Mouse (Mus musculus) forebrain, postnatal 0 days (tissue): Measurements from ENCODE around the gene Dnase1l3. TPM values are rescaled to one million over a fixed set of nuclear protein-coding genes. Genes with fewer than 3 reads are reported as not detected.

Source experiments
- ATAC-seq: fragments of 200-750 bp; cut with Nextera tagmentation; 2 replicates; pipeline ENCODE4 v1.8.0; 2017; ENCODE audit warnings: mild to moderate bottlenecking, moderate library complexity
- DNase-seq: peaks from one replicate; pipeline ENCODE4 v3.0.0-alpha.2; 2015
- H3K27ac ChIP-seq: fragments of 300-500 bp; sonication (generic); 2 replicates; pipeline ENCODE4 v1.5.1; 2014; ENCODE audit warnings: low read depth, mild to moderate bottlenecking, antibody characterized with exemption, low read length, moderate library complexity, mixed read lengths
- H3K27me3 ChIP-seq: fragments of 300-500 bp; sonication (generic); 2 replicates; pipeline ENCODE4 v1.6.1; 2014; ENCODE audit warnings: mild to moderate bottlenecking, low read length, mixed read lengths; ENCODE audit not compliant: insufficient read depth
- H3K36me3 ChIP-seq: fragments of 300-500 bp; sonication (generic); 2 replicates; pipeline ENCODE4 v1.6.1; 2014; ENCODE audit warnings: mild to moderate bottlenecking, moderate library complexity; ENCODE audit not compliant: insufficient read depth
- H3K4me1 ChIP-seq: fragments of 300-500 bp; sonication (generic); 2 replicates; pipeline ENCODE4 v1.6.1; 2014; ENCODE audit warnings: antibody characterized with exemption; ENCODE audit not compliant: insufficient read depth
- H3K4me2 ChIP-seq: fragments of 300-500 bp; sonication (generic); 2 replicates; pipeline ENCODE4 v1.6.1; 2014; ENCODE audit warnings: low read depth, mild to moderate bottlenecking, moderate library complexity
- H3K4me3 ChIP-seq: fragments of 300-500 bp; sonication (generic); 2 replicates; pipeline ENCODE4 v1.5.1; 2014; ENCODE audit warnings: low read depth, low read length, mixed read lengths
- H3K9ac ChIP-seq: fragments of 300-500 bp; sonication (generic); 2 replicates; pipeline ENCODE4 v1.6.1; 2014; ENCODE audit warnings: mild to moderate bottlenecking
- H3K9me3 ChIP-seq: fragments of 300-500 bp; sonication (generic); 2 replicates; pipeline ENCODE4 v1.6.1; 2016; ENCODE audit warnings: low read length
- CTCF ChIP-seq: sonication (generic); IDR thresholded peaks from 2 replicates; pipeline ENCODE4 v1.5.1; 2016; ENCODE audit warnings: antibody characterized with exemption, control low read depth, low read depth
- WGBS: fragments of 180-500 bp; shearing (Covaris S2); extraction: QIAGEN DNeasy Blood & Tissue Kit; methylation state at CpG from one replicate; pipeline ENCODE4 v1.1.7; 2014; 5-methylcytosine and 5-hydroxymethylcytosine counted together
- polyA plus RNA-seq: library from polyadenylated mRNA; unstranded; fragments of >200 nt; fragmentation: Nextera tagmentation; extraction: Ambion mirVana; gene quantifications from 2 replicates; pipeline ENCODE4 v1.2.1, GENCODE M21; 2015
- total RNA-seq: library from RNA; depleted of rRNA; stranded (reverse); fragments of >200 nt; gene quantifications from 2 replicates; pipeline ENCODE4 v1.2.3, GENCODE M21; 2014

The Dnase1l3 gene
- total and polyA plus RNA-seq, 2 experiments from 2014 or later, result 0.10 TPM; not detected in 1

DNA sequence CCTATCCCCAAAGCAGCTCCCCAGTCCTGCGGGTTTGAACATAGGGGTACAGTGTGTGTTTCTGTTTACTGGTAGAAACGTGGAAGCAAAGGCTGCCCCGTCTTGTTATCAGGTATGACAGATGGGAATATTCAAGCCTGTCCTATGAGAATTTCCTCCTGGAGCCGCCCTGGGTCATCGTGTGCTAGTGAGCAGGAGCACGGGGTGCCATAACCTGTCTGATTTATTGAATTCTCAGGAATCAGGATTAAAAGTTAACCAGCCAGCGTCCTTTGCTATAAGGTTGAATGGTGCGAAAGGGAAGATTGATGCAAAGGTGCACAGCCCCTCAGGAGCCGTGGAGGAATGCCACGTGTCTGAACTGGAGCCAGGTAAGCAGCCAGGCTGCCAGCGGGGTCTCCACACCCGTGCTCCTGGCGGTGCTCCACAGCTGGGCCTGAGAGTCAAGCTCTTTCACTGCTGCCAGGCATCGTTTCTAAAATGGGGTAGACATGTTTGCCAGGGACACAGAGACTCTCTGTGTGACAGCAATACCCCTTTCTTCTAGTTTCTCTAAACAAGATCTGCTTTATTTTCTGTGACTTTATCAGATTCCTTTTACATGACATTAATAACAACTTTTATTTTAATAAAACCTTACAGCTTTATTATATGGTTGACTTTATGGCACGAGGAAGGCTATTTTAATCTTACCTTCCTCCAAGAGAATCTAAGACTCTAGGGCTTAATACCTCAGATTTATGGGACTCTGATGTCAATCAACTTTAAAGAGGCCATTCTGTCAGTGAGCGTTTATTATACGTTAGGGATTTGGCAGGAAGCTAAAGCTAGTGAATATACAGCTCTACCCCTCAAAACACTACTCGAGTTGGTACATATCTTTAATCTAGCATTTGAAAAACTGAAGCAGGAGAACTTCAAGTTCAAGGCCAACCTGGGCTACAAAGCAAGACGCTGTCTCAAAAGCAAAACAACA lies 55.3 kb downstream of the Dnase1l3 start:
- Histone ChIP-seq H3K4me2 (no peak overlapping the region), H3K9ac (no peak overlapping the region), H3K36me3 (peaks cover 48% of the 10 kb centered on the region), H3K4me1 (no peaks in the 10 kb centered on the region), H3K27ac (no peak overlapping the region), H3K4me3 (no peak overlapping the region), H3K27me3 (no peaks in the 10 kb centered on the region), H3K9me3 (no peaks in the 10 kb centered on the region)
- no peak for DNase-seq
- TF ChIP-seq CTCF, result no peak
- no peak for ATAC-seq
- WGBS, result 78% methylated on average over 19 of the region's 19 CpGs

DNA sequence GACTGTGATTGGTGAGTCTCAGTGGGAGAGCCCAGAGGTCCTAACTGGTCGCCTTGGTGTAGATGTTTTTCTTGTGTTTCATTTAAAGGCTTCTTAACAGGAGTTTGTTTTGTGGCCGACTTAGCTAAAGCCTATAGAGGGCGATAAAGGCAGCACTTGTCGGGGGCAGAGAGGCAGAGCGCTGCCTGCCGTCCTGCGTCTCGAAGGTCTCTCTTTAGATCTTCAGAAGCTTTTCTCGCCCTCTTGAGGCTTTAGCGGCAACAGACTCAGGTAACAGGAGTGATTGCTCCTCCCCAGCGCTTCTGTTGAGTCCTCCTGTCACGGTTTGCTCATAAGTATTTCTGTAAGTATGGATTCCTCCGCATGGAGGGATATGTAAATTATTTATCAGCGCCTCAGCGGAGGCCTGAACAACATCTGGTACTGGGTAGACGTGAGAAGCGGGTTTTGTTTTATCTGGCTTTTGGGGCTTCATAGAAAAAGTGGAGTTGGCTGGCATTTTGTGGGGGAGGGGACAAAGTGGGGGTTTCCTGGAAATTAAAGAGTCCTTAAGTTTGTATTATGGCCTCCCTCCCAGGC lies 57.2 kb downstream of the Dnase1l3 start:
- Histone ChIP-seq H3K9ac (no peak overlapping the region), H3K4me2 (no peak overlapping the region), H3K27me3 (no peaks in the 10 kb centered on the region), H3K9me3 (no peaks in the 10 kb centered on the region), H3K27ac (no peak overlapping the region), H3K4me1 (no peaks in the 10 kb centered on the region), H3K36me3 (peaks cover 55% of the 10 kb centered on the region), H3K4me3 (no peak overlapping the region)
- 18% methylated on average over 17 of the region's 17 CpGs for WGBS
- DNase-seq (peak; percentile 66), ATAC-seq (peak; percentile 73)
- peak; percentile 71 for TF ChIP-seq CTCF

GRCm38 (mm10) chr14:7934166-7934565 lies 60.2 kb downstream of the Dnase1l3 start:
- H3K27me3 ChIP-seq, result no peaks in the 10 kb centered on the region
- H3K9me3 ChIP-seq, result no peaks in the 10 kb centered on the region
- no peak overlapping the region for H3K4me2 ChIP-seq
- no peak for TF ChIP-seq CTCF
- no peaks in the 10 kb centered on the region for H3K4me1 ChIP-seq
- no peak overlapping the region for H3K4me3 ChIP-seq
- no peak overlapping the region for H3K27ac ChIP-seq
- WGBS, result 90% methylated on average over 7 of the region's 7 CpGs
- no peak overlapping the region for H3K9ac ChIP-seq
- peaks cover 62% of the 10 kb centered on the region for H3K36me3 ChIP-seq
- no peak for ATAC-seq
- DNase-seq, result no peak

DNA sequence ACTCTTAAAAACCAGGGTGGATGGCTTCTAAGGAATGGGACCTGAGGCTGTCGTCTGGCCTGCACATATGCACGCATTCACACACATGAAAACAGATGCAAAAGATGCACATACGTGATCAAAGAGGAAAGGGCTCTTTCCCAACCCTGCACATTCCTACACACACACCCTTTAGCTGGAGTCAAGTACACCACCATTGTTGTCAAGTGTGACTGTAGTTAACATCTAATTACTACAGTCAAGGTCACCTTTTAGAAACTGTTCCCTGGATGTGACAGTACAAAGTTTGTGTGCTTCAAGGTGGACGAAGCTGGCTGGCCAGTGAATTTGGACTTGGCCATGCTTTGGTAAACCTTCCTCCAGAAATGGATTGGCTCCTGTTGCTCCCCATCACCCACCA lies 62.2 kb downstream of the Dnase1l3 start:
- DNase-seq (no peak), ATAC-seq (no peak)
- no peak for TF ChIP-seq CTCF
- Histone ChIP-seq H3K27ac (no peak overlapping the region), H3K9ac (no peak overlapping the region), H3K36me3 (peaks cover 75% of the 10 kb centered on the region), H3K4me3 (no peak overlapping the region), H3K27me3 (no peaks in the 10 kb centered on the region), H3K4me1 (no peaks in the 10 kb centered on the region), H3K9me3 (no peaks in the 10 kb centered on the region), H3K4me2 (no peak overlapping the region)
- WGBS, result 96% methylated on average over 4 of the region's 4 CpGs

DNA sequence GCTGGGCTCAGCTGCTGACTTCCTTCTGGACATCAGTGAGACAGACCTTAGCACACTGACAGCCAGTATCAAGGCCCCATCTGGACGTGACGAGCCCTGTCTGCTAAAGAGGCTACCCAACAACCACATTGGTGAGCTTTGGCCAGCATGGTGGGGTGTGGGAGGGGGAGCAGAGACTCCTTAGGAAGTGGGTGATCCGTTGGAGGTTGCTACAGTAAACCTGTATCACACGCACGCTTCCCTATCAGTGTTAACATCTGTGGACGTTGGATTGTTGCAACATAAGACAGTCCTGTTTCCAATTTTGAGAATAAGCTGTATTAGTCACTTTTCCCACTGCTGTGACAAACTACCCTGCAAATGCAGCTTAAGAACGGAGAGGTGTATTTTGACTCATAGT lies 65.3 kb downstream of the Dnase1l3 start:
- peaks cover 70% of the 10 kb centered on the region for H3K36me3 ChIP-seq
- H3K27me3 ChIP-seq, result no peaks in the 10 kb centered on the region
- no peak for ATAC-seq
- WGBS, result 93% methylated on average over 7 of the region's 7 CpGs
- no peaks in the 10 kb centered on the region for H3K4me1 ChIP-seq
- no peak overlapping the region for H3K9ac ChIP-seq
- no peak overlapping the region for H3K27ac ChIP-seq
- no peak for DNase-seq
- H3K4me2 ChIP-seq, result no peak overlapping the region
- no peak for TF ChIP-seq CTCF
- no peak overlapping the region for H3K4me3 ChIP-seq
- no peaks in the 10 kb centered on the region for H3K9me3 ChIP-seq

- H3K4me3 ChIP-seq, result no peak overlapping the region
- ATAC-seq (no peak), DNase-seq (no peak)
- H3K27ac ChIP-seq, result no peak overlapping the region
- peaks cover 69% of the 10 kb centered on the region for H3K36me3 ChIP-seq
- H3K9ac ChIP-seq, result no peak overlapping the region
- no peak for TF ChIP-seq CTCF
- H3K4me2 ChIP-seq, result no peak overlapping the region
- 50% methylated on average over 1 of the region's 1 CpGs for WGBS
- no peaks in the 10 kb centered on the region for H3K27me3 ChIP-seq
- H3K9me3 ChIP-seq, result no peaks in the 10 kb centered on the region
- H3K4me1 ChIP-seq, result no peaks in the 10 kb centered on the region
Measured at GRCm38 (mm10) chr14:7928362-7928761, 66.0 kb downstream of the Dnase1l3 start.

DNA sequence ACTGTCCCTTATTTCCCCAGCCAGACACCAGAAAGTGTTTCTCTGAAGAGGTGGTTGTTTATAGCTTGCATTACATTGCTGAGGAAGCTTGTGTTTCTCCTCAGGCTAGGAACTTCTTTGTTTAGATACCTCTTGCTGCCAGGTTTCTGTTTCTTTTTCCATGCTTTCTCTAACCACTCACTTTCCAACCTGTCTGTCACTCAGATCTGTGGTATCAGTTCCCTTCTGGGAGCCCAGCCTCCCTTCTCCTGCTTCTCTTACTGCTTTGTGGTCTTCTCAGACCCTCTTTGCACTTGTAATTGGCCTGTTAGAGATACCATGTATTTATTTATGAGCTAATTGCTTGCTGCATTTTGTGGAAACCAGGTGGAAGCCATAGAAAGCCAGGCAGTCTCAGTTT lies 70.7 kb downstream of the Dnase1l3 start:
- no peaks in the 10 kb centered on the region for H3K4me1 ChIP-seq
- H3K4me3 ChIP-seq, result no peak overlapping the region
- no peak for TF ChIP-seq CTCF
- H3K9ac ChIP-seq, result no peak overlapping the region
- H3K4me2 ChIP-seq, result no peak overlapping the region
- H3K9me3 ChIP-seq, result no peaks in the 10 kb centered on the region
- no peak for DNase-seq
- no peak overlapping the region for H3K27ac ChIP-seq
- no peak for ATAC-seq
- no peaks in the 10 kb centered on the region for H3K27me3 ChIP-seq
- H3K36me3 ChIP-seq, result peaks cover 53% of the 10 kb centered on the region
